Mouse (Mus musculus) lung, adult 2 months (tissue): ENCODE results near the gene Kcnh5.

Source experiments
- CTCF ChIP-seq: fragments of 200-500 bp; IDR thresholded peaks from 2 replicates; pipeline ENCODE4 v1.5.1; 2011; ENCODE audit warnings: mild to moderate bottlenecking, low read length, control low read depth; ENCODE audit not compliant: insufficient read depth
- POLR2A ChIP-seq: fragments of 200-500 bp; IDR thresholded peaks from 2 replicates; pipeline ENCODE4 v1.6.1; 2011; ENCODE audit warnings: low read depth, mild to moderate bottlenecking, control low read depth, low read length, borderline replicate concordance; ENCODE audit errors: extremely low read depth

DNA sequence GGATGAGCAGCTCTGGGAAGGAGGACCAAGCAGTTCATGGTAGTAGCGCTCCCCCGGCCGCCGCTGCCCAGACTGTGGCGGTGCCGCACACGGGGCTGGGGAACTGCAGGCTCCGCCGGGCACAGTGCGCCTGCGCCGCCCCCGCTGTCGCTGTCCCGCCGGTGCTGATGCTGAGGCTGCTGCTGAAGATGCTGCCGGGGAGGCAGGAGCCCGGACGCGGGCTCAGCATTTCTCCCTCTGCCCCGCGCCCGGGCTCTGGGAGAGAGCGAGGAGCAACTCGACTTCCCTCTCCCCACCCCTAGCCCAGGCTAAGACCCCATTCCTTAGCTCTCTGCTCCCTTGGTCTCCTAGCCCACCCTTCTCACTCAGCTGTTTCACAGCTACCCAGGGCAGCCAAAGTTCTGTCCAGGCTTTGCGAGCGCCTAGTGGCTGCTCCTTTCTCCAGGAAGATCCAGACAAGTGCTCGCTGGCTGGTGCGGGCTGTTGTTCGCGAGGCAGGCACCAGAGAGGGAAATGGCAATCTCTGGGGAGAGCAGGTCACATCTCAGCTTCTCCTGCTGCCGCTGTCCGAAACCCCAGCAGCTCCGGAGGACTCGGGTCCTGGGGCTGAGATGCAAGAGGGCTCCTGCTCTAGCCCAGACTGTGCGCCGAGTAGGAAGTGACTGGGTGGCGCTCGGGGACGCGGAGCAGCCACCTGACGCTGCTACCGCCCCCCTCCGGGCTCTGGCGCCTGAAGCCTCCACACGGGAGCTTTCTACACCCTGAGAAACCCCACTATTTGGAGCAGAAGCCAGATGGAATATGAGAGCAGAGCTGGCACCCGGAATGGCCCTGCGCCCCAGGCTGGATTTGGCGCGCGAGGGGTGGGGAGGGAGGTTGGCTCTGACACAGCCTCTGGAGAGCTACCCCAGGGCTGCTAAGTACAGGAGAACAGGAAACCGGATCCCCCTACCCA is at the start of gene Kcnh5:
- TF ChIP-seq CTCF (no peak), POLR2A (no peak)
